Mouse (Mus musculus) cerebellum, postnatal 36 days (tissue): ENCODE data around the gene Rras2.
A peak's percentile ranks its signal among the peaks of the same experiment; 100 is the strongest.

Source experiments
- DNase-seq, 2 experiments: peaks; one replicate each; pipeline ENCODE4 v3.0.0; 2021 to 2022; ENCODE audit warnings: mixed read lengths in 2 of 2

Rras2 gene

GRCm38 (mm10) chr7:114114284-114114683 is 3.3 kb downstream of the Rras2 start:
- no peak for DNase-seq

GRCm38 (mm10) chr7:114110500-114110899 is 7.1 kb downstream of the Rras2 start:
- DNase-seq, result no peak

- no peak for DNase-seq
These were observed 11.7 kb downstream of the Rras2 start for GRCm38 (mm10) chr7:114105886-114106285.

- DNase-seq, result no peak
These were observed 13.8 kb downstream of the Rras2 start for GRCm38 (mm10) chr7:114103629-114104347.

- no peak for DNase-seq
These were observed 14.4 kb downstream of the Rras2 start for GRCm38 (mm10) chr7:114103152-114103551.

GRCm38 (mm10) chr7:114102609-114103008 is 15.0 kb downstream of the Rras2 start:
- DNase-seq, result no peak

GRCm38 (mm10) chr7:114101412-114101811 is 16.2 kb downstream of the Rras2 start:
- DNase-seq, result no peak

GRCm38 (mm10) chr7:114093548-114094174 is 23.9 kb downstream of the Rras2 start:
- DNase-seq, result no peak

- DNase-seq, result no peak
These were observed 26.6 kb downstream of the Rras2 start for GRCm38 (mm10) chr7:114090892-114091545.

- DNase-seq, result no peak
These were observed 27.4 kb downstream of the Rras2 start for GRCm38 (mm10) chr7:114090231-114090630.

GRCm38 (mm10) chr7:114088918-114089317 is 28.7 kb downstream of the Rras2 start:
- no peak for DNase-seq

- no peak for DNase-seq
These were observed 29.6 kb downstream of the Rras2 start for GRCm38 (mm10) chr7:114087986-114088385.

- DNase-seq, result peak in 1 of 2 experiments; percentile 25
These were observed 30.2 kb downstream of the Rras2 start for GRCm38 (mm10) chr7:114087341-114087740.

GRCm38 (mm10) chr7:114086021-114086710 is 31.4 kb downstream of the Rras2 start:
- DNase-seq, result no peak

- DNase-seq, result no peak
These were observed 33.8 kb downstream of the Rras2 start for GRCm38 (mm10) chr7:114083760-114084159.

GRCm38 (mm10) chr7:114083088-114083487 is 34.5 kb downstream of the Rras2 start:
- no peak for DNase-seq

GRCm38 (mm10) chr7:114081633-114082420 is 35.8 kb downstream of the Rras2 start:
- DNase-seq, result no peak

- no peak for DNase-seq
These were observed 37.3 kb downstream of the Rras2 start for GRCm38 (mm10) chr7:114080250-114080649.

- DNase-seq, result no peak
These were observed 38.2 kb downstream of the Rras2 start for GRCm38 (mm10) chr7:114079343-114079742.

- DNase-seq, result no peak
These were observed 43.0 kb downstream of the Rras2 start for GRCm38 (mm10) chr7:114074595-114074994.

- DNase-seq, result no peak
These were observed 43.4 kb downstream of the Rras2 start for GRCm38 (mm10) chr7:114074133-114074532.

- no peak for DNase-seq
These were observed 45.5 kb downstream of the Rras2 start for GRCm38 (mm10) chr7:114071851-114072616.
